Mouse (Mus musculus): Measurements from ENCODE around the gene Ppp3ca.

GRCm38 (mm10) chr3:136714307-136715039 is 44.5 kb downstream of the Ppp3ca start:
- no peak for TF ChIP-seq CHD2 (IDR thresholded peaks at IDR 0.05; ENCODE audit: low read length)
- no peak for TF ChIP-seq CTCF (IDR thresholded peaks at IDR 0.05 in 2 of 3, conservative IDR thresholded peaks at IDR 0.05 in 1 of 3; ENCODE audit: control insufficient read depth in 1 of 3, insufficient read depth in 1 of 3, low read depth in 2 of 3, low read length in 3 of 3, poor library complexity in 1 of 3, severe bottlenecking in 1 of 3)
- TF ChIP-seq CHD1 (IDR thresholded peaks at IDR 0.05; ENCODE audit: low read depth, low read length), result no peak
- no peak for TF ChIP-seq HCFC1 (IDR thresholded peaks at IDR 0.05; ENCODE audit: low read depth, low read length)
- TF ChIP-seq ZMIZ1 (IDR thresholded peaks at IDR 0.05; ENCODE audit: low read depth, low read length), result no peak

All from MEL (cell line).